Mouse (Mus musculus): Measurements from ENCODE around the gene Zc3h4.
"Not testable (repeated sequence)": the region's sequence is repeated elsewhere in the genome, so short reads cannot be mapped to it uniquely, and the experiment has no call there.

Gene Zc3h4

DNA sequence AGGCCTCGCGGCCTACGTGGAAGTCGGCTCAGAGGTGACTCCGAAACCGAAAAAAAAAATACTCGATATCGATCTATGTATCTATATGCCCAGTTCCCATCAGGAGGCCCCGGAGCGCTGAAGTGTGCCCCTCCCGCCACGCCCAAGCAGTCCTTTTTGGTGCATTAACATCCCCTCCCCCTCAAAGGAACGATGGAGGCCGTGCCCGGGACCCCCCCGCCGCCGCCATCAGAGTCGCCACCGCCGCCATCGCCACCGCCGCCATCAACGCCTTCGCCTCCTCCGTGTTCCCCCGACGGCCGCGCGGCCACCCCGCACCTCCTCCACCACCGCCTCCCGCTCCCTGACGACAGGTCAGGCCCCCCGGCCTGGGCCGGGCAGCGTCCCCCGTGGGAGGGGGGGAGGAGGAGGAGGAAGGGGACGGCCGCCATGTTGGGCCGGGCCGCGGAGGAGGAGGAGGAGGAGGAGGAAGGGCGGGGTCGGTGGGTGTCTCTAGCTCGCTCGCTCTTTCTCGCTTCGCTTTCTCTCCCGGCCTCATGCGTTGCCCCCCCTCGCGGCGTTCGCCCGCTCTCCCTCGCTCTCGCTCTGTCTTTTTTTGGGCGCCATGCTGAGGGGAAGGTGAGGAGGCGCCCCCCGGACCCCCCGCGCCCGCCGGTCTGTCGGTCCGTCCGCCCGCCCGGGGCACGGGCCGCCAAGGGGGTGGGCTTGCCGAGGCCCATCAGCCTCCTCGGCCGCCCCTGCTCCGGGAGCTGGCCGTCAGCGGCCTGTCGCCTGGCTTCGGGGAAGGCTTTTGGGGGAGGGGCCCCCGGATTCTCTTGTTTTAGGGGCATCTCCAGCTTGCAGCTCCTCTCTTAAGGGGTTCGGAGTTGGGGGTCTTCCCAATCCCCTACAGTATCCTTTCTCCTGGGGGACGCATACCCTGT is at the start of gene Zc3h4:
Gene Zc3h4 (plus strand): TSS at position 222 of the 923 bp plus-strand sequence.
- DNase-seq (ENCODE audit: low spot score): peak; percentile 87

DNA sequence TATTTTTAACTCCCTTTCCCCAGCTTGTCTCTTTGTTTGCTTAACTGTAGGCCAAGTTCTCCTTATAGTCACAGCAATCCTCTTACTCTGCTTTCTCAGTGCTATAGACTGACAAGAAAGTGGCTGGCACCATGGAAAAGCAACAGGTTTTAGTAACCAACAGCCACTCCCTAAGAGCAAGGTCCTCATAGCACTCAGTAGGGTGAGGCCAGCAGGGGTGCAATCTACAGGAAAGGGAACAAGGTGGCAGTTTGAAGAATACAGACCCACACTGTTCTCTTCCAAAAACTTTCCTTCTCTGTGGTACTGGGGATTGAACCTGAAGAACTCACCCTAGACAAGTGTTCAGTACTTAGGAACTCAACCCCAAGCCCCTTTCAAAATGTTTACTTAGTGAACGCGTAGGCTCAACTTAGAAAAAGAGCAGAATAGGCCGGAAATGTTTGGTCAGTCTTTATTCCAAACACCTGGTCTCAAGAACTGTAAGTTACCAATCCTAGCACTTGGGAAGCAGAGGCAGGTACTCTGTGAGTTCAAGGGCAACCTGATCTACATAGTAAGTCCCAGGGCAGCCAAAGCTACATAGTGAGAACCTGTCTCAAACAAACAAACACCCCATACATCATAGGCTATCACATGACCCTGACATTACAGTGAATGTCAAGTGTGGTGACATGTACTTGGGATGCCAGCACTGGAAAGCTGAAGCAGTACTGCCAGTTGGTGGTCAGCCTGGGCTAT is 44.7 kb upstream of the Zc3h4 start:
- no peak for DNase-seq (ENCODE audit: low spot score)

GRCm38 (mm10) chr7:16357602-16358001 is 43.1 kb upstream of the Zc3h4 start:
- no peak for DNase-seq (ENCODE audit: low spot score)

- DNase-seq (ENCODE audit: low spot score): no peak
Measured at GRCm38 (mm10) chr7:16364319-16364718, 36.4 kb upstream of the Zc3h4 start.

GRCm38 (mm10) chr7:16364901-16365500 is 35.7 kb upstream of the Zc3h4 start:
- no peak for DNase-seq (ENCODE audit: low spot score)

- DNase-seq (ENCODE audit: low spot score): peak; percentile 21
Measured at GRCm38 (mm10) chr7:16366133-16366646, 34.5 kb upstream of the Zc3h4 start.

DNA sequence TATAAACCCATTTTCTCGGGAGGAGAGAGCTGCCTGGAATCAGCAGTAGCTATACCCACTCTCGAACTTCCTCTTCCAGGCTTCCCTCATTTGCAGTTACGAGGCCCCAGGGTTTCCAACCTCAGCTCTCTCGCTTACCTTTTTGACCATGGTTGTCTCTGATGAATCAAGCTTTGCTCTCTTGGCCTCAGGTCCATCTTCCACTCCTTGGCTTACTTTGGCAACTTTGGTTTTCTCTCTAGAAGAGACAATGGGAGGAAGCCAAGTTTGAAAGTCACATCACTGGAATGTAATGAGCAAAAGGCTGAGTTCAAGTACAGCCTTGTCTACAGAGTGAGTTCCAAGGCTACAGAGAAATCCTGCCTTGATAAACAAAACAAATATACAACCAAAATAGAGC is 34.0 kb upstream of the Zc3h4 start:
- no peak for DNase-seq (ENCODE audit: low spot score)

GRCm38 (mm10) chr7:16368835-16369234 is 31.9 kb upstream of the Zc3h4 start:
- no peak for DNase-seq (ENCODE audit: low spot score)

GRCm38 (mm10) chr7:16370596-16370995 is 30.1 kb upstream of the Zc3h4 start:
- DNase-seq (ENCODE audit: low spot score): no peak

DNA sequence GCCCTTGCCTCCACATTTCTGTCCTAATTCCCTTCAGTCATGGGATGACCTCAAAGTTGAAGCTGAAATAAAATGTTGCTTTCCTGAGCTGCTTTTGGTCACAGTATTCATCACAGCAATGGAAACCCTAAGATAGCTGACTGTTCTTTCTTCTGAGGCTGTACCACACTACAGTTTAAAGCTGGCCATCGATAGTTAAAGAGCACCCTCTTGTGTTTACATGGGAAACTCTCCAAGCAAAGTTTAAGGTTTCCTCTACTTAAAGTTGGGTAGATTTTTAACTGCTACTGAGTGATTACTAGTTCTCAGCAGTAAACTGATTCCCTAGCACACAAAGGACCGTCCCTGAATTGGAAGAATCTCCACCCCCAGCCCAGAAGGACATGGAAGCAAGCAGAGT is 27.0 kb upstream of the Zc3h4 start:
- peak; percentile 62 for DNase-seq (ENCODE audit: low spot score)

GRCm38 (mm10) chr7:16374989-16375388 is 25.7 kb upstream of the Zc3h4 start:
- DNase-seq (ENCODE audit: low spot score): no peak

DNA sequence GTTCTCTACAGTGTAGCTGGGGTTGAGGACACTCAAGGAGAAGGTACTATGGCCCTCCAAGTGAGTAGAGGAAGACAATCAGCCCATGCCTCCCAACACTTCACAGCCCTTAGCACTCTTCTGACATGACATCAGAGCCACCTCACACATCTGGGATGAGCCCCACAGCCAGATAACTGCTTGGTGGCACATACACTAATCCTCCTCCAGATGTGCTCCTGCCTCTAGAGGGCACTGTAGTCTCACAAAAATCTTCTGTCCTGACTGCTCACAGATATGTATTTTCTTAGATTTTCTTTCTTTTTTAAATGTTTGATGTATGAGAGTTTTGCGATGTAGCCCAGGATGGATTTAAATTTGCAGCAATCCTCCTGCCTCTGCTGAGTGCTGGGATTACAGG is 24.2 kb upstream of the Zc3h4 start:
- DNase-seq (ENCODE audit: low spot score): peak; percentile 74

- DNase-seq (ENCODE audit: low spot score): peak; percentile 96
Measured at GRCm38 (mm10) chr7:16387160-16388041, 13.3 kb upstream of the Zc3h4 start, which contains the start of gene Sae1. Gene Sae1, minus strand, starts transcription at chr7:16387806.

GRCm38 (mm10) chr7:16389942-16390341 is 10.8 kb upstream of the Zc3h4 start:
- not testable (repeated sequence) for DNase-seq (ENCODE audit: low spot score)

DNA sequence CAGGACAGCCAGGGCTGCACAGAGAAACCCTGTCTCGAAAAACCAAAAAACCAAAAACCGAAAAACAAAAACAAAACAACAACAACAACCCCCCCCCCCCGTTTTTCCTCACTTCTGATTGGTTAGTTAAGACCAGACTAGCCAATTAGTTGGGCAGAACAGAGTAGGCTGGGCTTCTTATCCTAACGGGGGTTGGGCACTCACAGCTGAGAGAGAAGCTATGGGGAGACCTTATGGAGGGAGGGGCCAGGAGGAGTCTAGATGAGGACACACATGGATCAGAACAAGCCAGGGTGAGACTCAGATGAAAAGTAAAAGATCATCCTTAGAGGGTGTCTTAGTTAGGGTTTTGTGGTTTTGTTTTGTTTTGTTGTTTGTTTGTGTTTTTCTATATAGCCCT is 7.8 kb upstream of the Zc3h4 start:
- DNase-seq (ENCODE audit: low spot score): no peak

DNA sequence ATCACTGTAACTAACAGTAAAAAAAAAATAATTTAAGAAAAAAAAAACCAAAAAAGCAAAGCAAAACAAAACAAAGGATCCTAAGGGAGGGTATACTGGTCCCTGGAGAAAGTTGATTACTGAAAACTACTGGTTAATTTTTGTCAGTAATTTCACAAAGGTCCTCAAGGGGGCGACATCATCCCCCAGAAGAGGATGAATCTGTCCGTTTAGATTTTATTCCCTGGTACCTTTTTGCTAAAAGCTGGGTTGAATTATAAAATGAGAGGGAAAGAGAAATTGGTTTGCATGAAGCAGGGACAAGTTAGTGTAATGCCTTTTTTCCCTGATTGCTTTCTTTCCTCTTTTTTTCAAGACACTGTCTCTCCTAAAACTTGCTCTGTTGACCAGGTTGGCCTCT is 4.8 kb upstream of the Zc3h4 start:
- peak; percentile 64 for DNase-seq (ENCODE audit: low spot score)

- no peak for DNase-seq (ENCODE audit: low spot score)
Measured at GRCm38 (mm10) chr7:16397465-16397864, 3.2 kb upstream of the Zc3h4 start.

DNA sequence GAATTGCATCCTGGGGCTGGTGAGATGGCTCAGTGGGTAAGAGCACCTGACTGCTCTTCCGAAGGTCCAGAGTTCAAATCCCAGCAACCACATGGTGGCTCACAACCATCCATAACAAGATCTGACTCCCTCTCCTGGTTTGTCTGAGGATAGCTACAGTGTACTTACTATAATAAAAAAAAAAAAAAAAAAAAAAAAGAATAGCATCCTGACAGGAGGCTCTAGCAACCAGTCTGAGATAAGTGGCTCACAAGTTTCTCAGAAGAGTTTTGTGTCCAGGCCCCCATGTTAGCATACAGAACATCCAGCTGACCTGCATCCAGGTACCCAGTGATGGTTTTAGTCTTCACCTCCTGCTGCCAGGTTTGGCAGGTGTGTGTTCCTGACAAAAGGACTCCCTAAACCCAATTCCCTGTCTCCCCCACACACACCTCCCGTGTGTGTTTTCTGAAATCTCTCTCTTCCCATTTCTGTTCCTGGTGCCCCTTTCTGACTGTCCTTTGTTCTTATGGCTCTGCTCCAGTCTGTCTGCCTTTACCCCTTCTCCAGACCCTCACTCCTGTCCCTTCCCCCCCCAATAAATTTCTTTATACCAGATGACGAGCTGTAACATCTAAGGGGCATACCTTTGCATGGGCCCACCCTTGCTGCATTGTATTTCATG is 2.2 kb upstream of the Zc3h4 start:
- DNase-seq (ENCODE audit: low spot score): no peak

DNA sequence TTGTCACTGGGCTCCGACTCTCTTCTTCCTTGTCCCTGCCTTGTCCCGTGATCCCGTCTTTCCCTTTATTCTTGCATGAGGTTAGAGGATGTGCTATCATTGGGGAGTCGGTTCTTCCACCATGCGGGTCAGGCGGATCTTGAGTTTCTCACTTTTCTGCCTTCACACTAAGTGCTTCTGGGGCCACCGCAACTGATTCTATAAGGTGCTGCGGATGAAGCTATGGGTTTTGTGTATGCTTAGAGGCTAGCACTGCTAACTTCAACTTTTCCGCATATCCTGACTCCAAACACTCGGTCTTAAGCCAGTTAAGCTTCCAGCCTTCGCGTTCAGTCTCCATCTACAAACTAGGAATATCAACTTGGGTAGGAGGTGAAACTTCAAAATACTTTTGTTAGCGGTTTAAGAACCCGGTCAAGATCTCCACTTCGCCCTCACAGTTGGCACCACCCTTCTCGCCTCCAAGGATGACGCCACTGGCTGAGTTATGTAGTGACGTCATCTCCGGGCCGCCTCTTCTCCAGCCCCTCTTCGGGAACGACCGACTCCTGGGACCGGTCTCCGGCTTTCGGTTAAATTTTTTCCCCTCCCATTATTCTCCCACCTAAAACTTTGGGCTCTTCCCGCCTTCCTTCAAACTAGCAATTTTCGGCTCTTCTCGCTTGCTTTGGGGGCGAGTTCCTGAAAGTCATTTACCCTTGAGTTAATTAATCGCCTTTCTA is 1.5 kb upstream of the Zc3h4 start:
- peak; percentile 92 for DNase-seq (ENCODE audit: low spot score)
